Mouse (Mus musculus) thymus, adult 2 months (tissue): ENCODE results near the gene Ugt8a. TPM values are rescaled to one million over a fixed set of nuclear protein-coding genes. Genes with fewer than 3 reads are reported as not detected.

Experiments
- DNase-seq: peaks from one replicate; pipeline ENCODE4 v3.0.0; 2021
- H3K27ac ChIP-seq: fragments of 200-500 bp; 2 replicates; pipeline ENCODE4 v1.5.1; 2012; ENCODE audit warnings: low read length, control low read depth; ENCODE audit not compliant: control insufficient read depth, insufficient read depth
- H3K27me3 ChIP-seq: fragments of 200-500 bp; 2 replicates; pipeline ENCODE4 v1.6.1; 2012; ENCODE audit warnings: mild to moderate bottlenecking, low read length, moderate library complexity, mixed read lengths; ENCODE audit not compliant: control insufficient read depth, insufficient read depth
- H3K36me3 ChIP-seq: fragments of 200-500 bp; 2 replicates; pipeline ENCODE4 v1.6.1; 2012; ENCODE audit warnings: mild to moderate bottlenecking, low read length, moderate library complexity; ENCODE audit not compliant: control insufficient read depth, insufficient read depth
- H3K4me1 ChIP-seq: fragments of 200-500 bp; replicated peaks from 2 replicates; pipeline ENCODE4 v1.6.1; 2012; ENCODE audit warnings: low read length; ENCODE audit not compliant: control insufficient read depth, insufficient read depth
- H3K4me3 ChIP-seq: fragments of 200-500 bp; 2 replicates; pipeline ENCODE4 v1.5.1; 2012; ENCODE audit warnings: mild to moderate bottlenecking, low read length, control low read depth, moderate library complexity; ENCODE audit not compliant: control insufficient read depth, insufficient read depth
- CTCF ChIP-seq: fragments of 200-500 bp; IDR thresholded peaks from 2 replicates; pipeline ENCODE4 v1.5.1; 2012; ENCODE audit warnings: mild to moderate bottlenecking, control low read depth, low read length, moderate library complexity, borderline replicate concordance; ENCODE audit not compliant: control insufficient read depth, poor library complexity, insufficient read depth; ENCODE audit errors: extremely low read depth
- POLR2A ChIP-seq: fragments of 200-500 bp; IDR thresholded peaks from 2 replicates; pipeline ENCODE4 v1.6.1; 2012; ENCODE audit warnings: mild to moderate bottlenecking, low read length, control low read depth, moderate library complexity; ENCODE audit not compliant: control insufficient read depth, poor library complexity, insufficient read depth; ENCODE audit errors: extremely low read depth
- WGBS: fragments of 180-500 bp; shearing (Covaris S2); methylation state at CpG from one replicate; pipeline ENCODE4 v1.1.7; 2018; 5-methylcytosine and 5-hydroxymethylcytosine counted together
- polyA plus RNA-seq: library from polyadenylated mRNA; depleted of rRNA; stranded (reverse); fragments of >200 nt; gene quantifications from 2 replicates; pipeline ENCODE4 v1.2.3, GENCODE M21; 2012

The Ugt8a gene
- polyA plus RNA-seq, 1 experiment = 0.07 TPM

DNA sequence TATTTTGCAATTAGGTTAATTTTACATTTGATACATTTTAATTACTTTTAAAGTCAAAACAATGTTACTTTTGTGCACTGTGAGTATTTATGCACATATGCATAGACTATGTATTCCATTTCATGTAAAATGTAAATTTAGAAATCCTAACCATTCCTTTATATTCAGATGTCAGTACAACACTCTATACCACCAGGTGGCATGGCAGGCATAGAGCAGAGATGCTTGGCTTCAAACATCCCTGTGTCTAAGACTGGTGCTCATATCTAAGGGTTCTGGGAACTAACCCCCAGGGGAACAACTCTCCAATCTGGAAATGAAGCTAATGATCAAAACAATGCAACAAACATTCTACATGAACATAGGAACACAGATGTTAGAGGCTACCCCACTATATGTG is 56.6 kb downstream of the Ugt8a start:
- Histone ChIP-seq H3K27ac (no peak overlapping the region), H3K4me1 (no peaks in the 10 kb centered on the region), H3K4me3 (no peak overlapping the region), H3K36me3 (no peaks in the 10 kb centered on the region), H3K27me3 (no peaks in the 10 kb centered on the region)
- no peak for DNase-seq
- no peak for TF ChIP-seq POLR2A
- no peak for TF ChIP-seq CTCF

DNA sequence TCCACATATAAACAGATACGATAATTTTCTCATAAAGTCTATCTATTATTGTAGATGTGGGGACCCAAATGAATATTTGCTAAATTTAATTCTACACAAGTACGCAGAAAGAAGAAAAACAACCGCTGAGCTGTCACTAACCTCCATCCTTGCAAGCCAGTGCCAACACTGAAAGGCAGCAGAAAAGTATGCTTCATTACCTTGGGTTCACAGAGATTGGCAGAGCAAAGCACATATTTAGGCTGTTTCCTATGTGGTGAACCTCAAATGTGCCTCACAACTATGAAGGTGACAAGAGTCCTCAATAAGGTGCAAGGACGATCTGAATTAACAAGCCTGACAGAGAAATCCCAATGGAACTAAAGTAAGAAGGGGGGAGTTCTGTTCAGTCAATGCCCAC is 64.0 kb downstream of the Ugt8a start:
- TF ChIP-seq POLR2A = no peak
- TF ChIP-seq CTCF = no peak
- no peak for DNase-seq
- Histone ChIP-seq H3K4me3 (no peak overlapping the region), H3K27ac (no peak overlapping the region), H3K27me3 (no peaks in the 10 kb centered on the region), H3K36me3 (no peaks in the 10 kb centered on the region), H3K4me1 (no peaks in the 10 kb centered on the region)
- WGBS = 91% methylated on average over 4 of the region's 4 CpGs

DNA sequence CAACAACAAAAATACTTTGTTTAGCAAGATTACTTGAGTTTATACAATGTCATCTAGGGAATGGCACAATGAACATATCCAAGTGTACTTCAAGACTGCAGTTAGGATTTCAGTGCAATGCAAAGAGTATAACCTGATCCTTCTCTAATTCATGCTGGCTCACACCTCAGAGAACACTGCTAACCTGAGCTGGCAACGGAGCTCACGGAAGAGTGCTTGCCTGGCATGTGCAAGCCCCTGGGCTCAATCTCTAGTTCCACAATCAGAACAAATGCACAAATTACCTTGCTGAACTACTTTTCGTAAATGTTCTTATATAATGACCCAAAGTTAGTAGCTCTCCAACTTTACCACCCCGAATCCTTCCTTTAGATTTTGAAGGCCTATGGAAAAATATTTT is 68.5 kb downstream of the Ugt8a start:
- no peak overlapping the region for H3K4me3 ChIP-seq
- no peak overlapping the region for H3K27ac ChIP-seq
- H3K36me3 ChIP-seq = no peaks in the 10 kb centered on the region
- H3K27me3 ChIP-seq = no peaks in the 10 kb centered on the region
- no peak for TF ChIP-seq POLR2A
- no peak for TF ChIP-seq CTCF
- no peaks in the 10 kb centered on the region for H3K4me1 ChIP-seq
- DNase-seq = no peak
- WGBS = 94% methylated on average over 4 of the region's 4 CpGs

- no peaks in the 10 kb centered on the region for H3K36me3 ChIP-seq
- H3K27me3 ChIP-seq = no peaks in the 10 kb centered on the region
- no peaks in the 10 kb centered on the region for H3K4me1 ChIP-seq
- DNase-seq = no peak
- no peak overlapping the region for H3K4me3 ChIP-seq
- no peak overlapping the region for H3K27ac ChIP-seq
- TF ChIP-seq CTCF = no peak
- no peak for TF ChIP-seq POLR2A
- 76% methylated on average over 3 of the region's 3 CpGs for WGBS
Observed at GRCm38 (mm10) chr3:125861601-125862000, 76.8 kb downstream of the Ugt8a start.

DNA sequence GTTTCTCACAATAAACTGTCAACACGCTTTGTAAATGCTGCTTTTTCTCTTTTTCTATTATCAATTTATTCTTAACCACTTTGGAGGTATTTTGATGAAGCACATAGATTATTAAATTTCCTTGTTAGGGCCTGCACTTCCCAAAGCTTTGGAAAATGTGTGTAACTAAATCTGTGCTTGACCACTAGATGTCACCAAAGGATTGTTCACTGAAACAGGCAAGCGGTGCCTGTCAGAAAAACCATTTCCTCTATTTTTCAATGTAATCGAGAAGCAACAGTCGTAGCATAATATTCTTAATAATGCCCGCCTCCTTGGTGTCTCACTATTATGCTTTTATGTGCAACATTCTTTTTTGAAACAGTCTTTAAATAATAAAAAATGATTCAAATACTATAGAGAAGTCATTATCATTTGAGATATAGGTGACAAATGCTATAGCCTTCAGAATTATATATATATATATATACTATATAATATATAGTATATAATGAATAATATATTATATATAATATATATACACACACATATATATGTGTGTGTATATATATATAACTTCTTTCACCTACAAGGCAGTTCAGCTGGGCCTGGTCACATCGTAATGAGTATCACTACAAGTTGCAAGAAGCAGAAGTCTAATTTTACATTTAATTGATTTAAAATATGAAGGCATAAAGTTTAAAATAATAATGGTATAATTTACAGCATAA is 89.1 kb downstream of the Ugt8a start:
- H3K4me1 ChIP-seq = no peaks in the 10 kb centered on the region
- DNase-seq = peak; percentile 14
- 21% methylated on average over 6 of the region's 6 CpGs for WGBS
- H3K36me3 ChIP-seq = no peaks in the 10 kb centered on the region
- no peak overlapping the region for H3K4me3 ChIP-seq
- TF ChIP-seq CTCF (no peak), POLR2A (no peak)
- H3K27me3 ChIP-seq = no peaks in the 10 kb centered on the region
- no peak overlapping the region for H3K27ac ChIP-seq

DNA sequence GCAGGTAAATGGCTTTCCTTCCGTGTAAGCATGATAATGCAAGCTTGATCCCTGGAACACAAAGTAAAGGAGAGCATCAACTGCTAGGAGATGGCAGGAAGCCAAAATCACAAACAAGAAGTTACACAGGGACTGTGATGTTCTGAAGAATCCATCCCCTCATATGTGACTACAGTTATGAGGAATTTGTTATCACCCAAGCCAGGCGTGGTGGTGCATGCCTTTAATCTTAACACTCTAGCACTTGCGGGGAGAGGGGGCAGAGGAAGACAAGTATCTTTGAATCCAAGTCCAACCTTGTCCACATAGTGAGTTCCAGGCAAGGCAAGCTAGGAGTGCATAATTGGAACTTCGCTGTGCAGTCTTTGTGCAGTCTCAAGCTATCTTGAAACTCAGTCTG is 110.4 kb downstream of the Ugt8a start:
- H3K27me3 ChIP-seq = no peaks in the 10 kb centered on the region
- no peaks in the 10 kb centered on the region for H3K36me3 ChIP-seq
- no peak for DNase-seq
- TF ChIP-seq CTCF (no peak), POLR2A (no peak)
- no peak overlapping the region for H3K4me3 ChIP-seq
- no peak overlapping the region for H3K27ac ChIP-seq
- no peaks in the 10 kb centered on the region for H3K4me1 ChIP-seq
- WGBS = 89% methylated on average over 4 of the region's 4 CpGs

GRCm38 (mm10) chr3:125827256-125827655 is 111.2 kb downstream of the Ugt8a start:
- H3K4me3 ChIP-seq = no peak overlapping the region
- WGBS = 77% methylated on average over 4 of the region's 4 CpGs

More at GRCm38 (mm10) chr3:125827256-125827655, 111.2 kb downstream of the Ugt8a start:
- H3K27ac ChIP-seq = no peak overlapping the region
- no peaks in the 10 kb centered on the region for H3K4me1 ChIP-seq
- H3K36me3 ChIP-seq = no peaks in the 10 kb centered on the region
- no peaks in the 10 kb centered on the region for H3K27me3 ChIP-seq
- TF ChIP-seq CTCF (no peak), POLR2A (no peak)
- no peak for DNase-seq
